Mouse (Mus musculus) urinary bladder, postnatal 10 days (tissue): ENCODE results near the gene Timp2.
"Not testable (repeated sequence)": the region's sequence is repeated elsewhere in the genome, so short reads cannot be mapped to it uniquely, and the experiment has no call there.

Experiments used
- DNase-seq: peaks from one replicate; pipeline ENCODE4 v3.0.0; 2022; ENCODE audit warnings: low spot score

Gene Timp2

GRCm38 (mm10) chr11:118337491-118338168 lies 17.9 kb downstream of the Timp2 start:
- DNase-seq: no peak

- DNase-seq: no peak
These were observed 22.1 kb downstream of the Timp2 start for GRCm38 (mm10) chr11:118333431-118333830.

- no peak for DNase-seq
These were observed 23.2 kb downstream of the Timp2 start for GRCm38 (mm10) chr11:118332376-118332775.

GRCm38 (mm10) chr11:118330777-118331176 lies 24.8 kb downstream of the Timp2 start:
- DNase-seq: no peak

- no peak for DNase-seq
These were observed 25.2 kb downstream of the Timp2 start for GRCm38 (mm10) chr11:118330361-118330760.

GRCm38 (mm10) chr11:118328947-118329346 lies 26.6 kb downstream of the Timp2 start:
- no peak for DNase-seq

GRCm38 (mm10) chr11:118328511-118328910 lies 27.0 kb downstream of the Timp2 start:
- DNase-seq: no peak

- no peak for DNase-seq
These were observed 28.3 kb downstream of the Timp2 start for GRCm38 (mm10) chr11:118326991-118327971.

GRCm38 (mm10) chr11:118326491-118326890 lies 29.0 kb downstream of the Timp2 start:
- DNase-seq: no peak

- DNase-seq: no peak
These were observed 31.0 kb downstream of the Timp2 start for GRCm38 (mm10) chr11:118324541-118324940.

- no peak for DNase-seq
These were observed 31.6 kb downstream of the Timp2 start for GRCm38 (mm10) chr11:118323974-118324373.

- no peak for DNase-seq
These were observed 32.9 kb downstream of the Timp2 start for GRCm38 (mm10) chr11:118322647-118323046.

- no peak for DNase-seq
These were observed 33.6 kb downstream of the Timp2 start for GRCm38 (mm10) chr11:118321971-118322370.

- no peak for DNase-seq
These were observed 34.0 kb downstream of the Timp2 start for GRCm38 (mm10) chr11:118321500-118321899.

- no peak for DNase-seq
These were observed 36.9 kb downstream of the Timp2 start for GRCm38 (mm10) chr11:118318678-118319077.

- DNase-seq: no peak
These were observed 38.4 kb downstream of the Timp2 start for GRCm38 (mm10) chr11:118317129-118317528.

- DNase-seq: no peak
These were observed 39.2 kb downstream of the Timp2 start for GRCm38 (mm10) chr11:118316231-118316806.

- DNase-seq: no peak
These were observed 43.3 kb downstream of the Timp2 start for GRCm38 (mm10) chr11:118312132-118312723.

- not testable (repeated sequence) for DNase-seq
These were observed 47.6 kb downstream of the Timp2 start for GRCm38 (mm10) chr11:118307962-118308361.

- DNase-seq: not testable (repeated sequence)
These were observed 51.6 kb downstream of the Timp2 start for GRCm38 (mm10) chr11:118303959-118304358.

- no peak for DNase-seq
These were observed 56.7 kb downstream of the Timp2 start for GRCm38 (mm10) chr11:118298810-118299209.

- no peak for DNase-seq
These were observed 57.6 kb downstream of the Timp2 start for GRCm38 (mm10) chr11:118297967-118298366.
